Mouse (Mus musculus) bone marrow macrophage, adult 2 months (primary cell): ENCODE measurements around the gene Gm28372.

Experiments
- CTCF ChIP-seq: IDR thresholded peaks from 2 replicates; pipeline ENCODE4 v1.5.1; 2012; ENCODE audit warnings: low read depth, mild to moderate bottlenecking, low read length, moderate library complexity
- POLR2A ChIP-seq: IDR thresholded peaks from 2 replicates; pipeline ENCODE4 v1.6.1; 2012; ENCODE audit warnings: mild to moderate bottlenecking, low read depth, low read length, borderline replicate concordance

DNA sequence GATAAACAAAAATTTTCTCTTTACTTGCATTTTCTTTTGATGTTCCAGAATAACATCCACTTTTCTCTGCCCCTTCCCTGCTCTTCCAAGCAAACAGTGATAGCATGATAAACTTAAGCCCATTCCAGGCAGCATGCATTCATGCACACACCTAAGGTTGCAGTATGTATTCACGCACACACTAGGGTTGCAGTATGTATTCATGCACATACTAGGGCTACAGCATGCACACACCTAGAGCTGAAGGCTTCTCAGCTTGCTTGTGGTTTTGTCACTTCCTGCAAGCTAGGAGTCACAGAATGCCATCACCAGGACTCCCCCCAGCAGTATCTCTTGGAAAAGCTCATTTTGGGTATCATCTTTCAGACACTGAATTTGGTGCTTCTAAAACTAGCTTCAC is 31.7 kb downstream of the Gm28372 start:
- TF ChIP-seq POLR2A (no peak), CTCF (no peak)
